Mouse (Mus musculus): ENCODE results near the gene Pax5.

- TF ChIP-seq CTCF (IDR thresholded peaks at IDR 0.05; ENCODE audit: extremely low read depth, insufficient read length, insufficient replicate concordance, low read depth, low read length) (no peak), POLR2A (IDR thresholded peaks at IDR 0.05; ENCODE audit: low read depth, low read length) (no peak)
Measured at GRCm38 (mm10) chr4:44622682-44623434, 87.4 kb downstream of the Pax5 start.

Measured in small intestine, adult 2 months (tissue).